Mouse (Mus musculus) C2C12 (cell line): ENCODE measurements around the gene Tiam1. TPM values are rescaled to one million over a fixed set of nuclear protein-coding genes. Genes with fewer than 3 reads are reported as not detected.

Source experiments
- H3K27me3 ChIP-seq: one replicate; pipeline ENCODE4 v1.6.1; 2011; ENCODE audit not compliant: control insufficient read depth, insufficient read depth, insufficient read length
- H3K36me3 ChIP-seq: one replicate; pipeline ENCODE4 v1.6.1; 2011; ENCODE audit not compliant: control insufficient read depth, insufficient read depth
- H3K4me3 ChIP-seq: one replicate; pipeline ENCODE4 v1.5.1; 2011; ENCODE audit warnings: mild to moderate bottlenecking, control low read depth; ENCODE audit not compliant: poor library complexity, insufficient read depth, severe bottlenecking
- H3K79me2 ChIP-seq: one replicate; pipeline ENCODE4 v1.6.1; 2011; ENCODE audit not compliant: control insufficient read depth, insufficient read depth
- H3K79me3 ChIP-seq: one replicate; pipeline ENCODE4 v1.6.1; 2011; ENCODE audit warnings: low read depth, control low read depth
- H3ac ChIP-seq: one replicate; pipeline ENCODE3; 2011; ENCODE audit warnings: low read depth; ENCODE audit not compliant: control insufficient read depth, insufficient read length
- CEBPB ChIP-seq: IDR thresholded peaks from one replicate; pipeline ENCODE4 v1.6.1; 2011; ENCODE audit warnings: low read depth, mild to moderate bottlenecking, control low read depth, moderate library complexity
- CTCF ChIP-seq: IDR thresholded peaks from one replicate; pipeline ENCODE4 v1.5.1; 2011; ENCODE audit not compliant: control insufficient read depth, insufficient read depth, insufficient read length
- FOSL1 ChIP-seq: IDR thresholded peaks from one replicate; pipeline ENCODE4 v1.8.0; 2011; ENCODE audit warnings: mild to moderate bottlenecking, low read length; ENCODE audit not compliant: poor library complexity, insufficient read depth, severe bottlenecking
- MAX ChIP-seq: IDR thresholded peaks from one replicate; pipeline ENCODE4 v1.6.1; 2011; ENCODE audit warnings: mild to moderate bottlenecking, control low read depth
- MYOD1 ChIP-seq: IDR thresholded peaks from one replicate; pipeline ENCODE4 v1.6.1; 2011; ENCODE audit warnings: low read depth; ENCODE audit not compliant: control insufficient read depth, insufficient read length
- MYOG ChIP-seq: IDR thresholded peaks from one replicate; pipeline ENCODE4 v1.6.1; 2011; ENCODE audit not compliant: control insufficient read depth, insufficient read length; ENCODE audit errors: extremely low read depth
- USF1 ChIP-seq: IDR thresholded peaks from one replicate; pipeline ENCODE4 v1.6.1; 2011; ENCODE audit warnings: low read depth, mild to moderate bottlenecking, control low read depth, moderate library complexity
- polyA plus RNA-seq: library from polyadenylated mRNA; unstranded; fragments of >200 nt; fragmentation: generic; extraction: Trizol; gene quantifications from one replicate; pipeline ENCODE4 v1.2.1, GENCODE M21; 2012; ENCODE audit warnings: missing spikeins

Tiam1 gene
- polyA plus RNA-seq, 1 experiment = 6.9 TPM

DNA sequence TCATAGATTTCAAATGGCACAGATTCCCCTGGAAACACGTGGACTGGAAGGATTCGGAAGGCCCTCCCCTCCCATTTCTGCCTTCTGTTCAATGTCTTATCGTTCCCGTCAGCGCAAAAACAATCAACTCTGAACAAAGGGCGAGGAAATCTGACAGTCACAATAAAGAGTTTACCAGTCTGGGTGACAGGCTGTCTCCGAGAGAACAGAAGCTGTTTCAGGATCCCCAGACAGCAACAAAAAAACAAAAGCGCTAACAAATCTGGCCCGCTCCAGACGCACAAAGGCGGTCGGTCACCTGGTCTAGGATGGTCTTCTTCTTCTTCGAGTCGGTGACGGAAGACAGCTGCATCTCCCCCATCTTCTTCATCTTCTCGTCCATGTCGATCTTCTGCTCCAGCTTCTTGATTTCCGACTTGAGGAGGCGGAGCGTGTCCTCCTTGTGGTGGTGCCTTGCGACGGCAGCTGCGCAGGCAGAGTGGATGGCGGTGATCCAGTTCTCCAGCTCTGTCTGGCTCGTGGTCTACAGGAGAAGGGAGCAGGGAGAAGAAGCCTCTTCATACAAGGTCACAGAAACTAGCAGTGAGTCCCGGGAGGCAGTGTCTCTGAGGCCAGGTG lies 276.2 kb downstream of the Tiam1 start:
- no peak overlapping the region for H3K4me3 ChIP-seq
- no peaks in the 10 kb centered on the region for H3K36me3 ChIP-seq
- H3K79me3 ChIP-seq = no peaks in the 10 kb centered on the region
- no peaks in the 10 kb centered on the region for H3K27me3 ChIP-seq
- no peaks in the 10 kb centered on the region for H3K79me2 ChIP-seq
- H3ac ChIP-seq = no peak overlapping the region
- TF ChIP-seq CTCF (no peak), MAX (no peak), MYOD1 (no peak), FOSL1 (no peak), USF1 (no peak), CEBPB (no peak), MYOG (no peak)

DNA sequence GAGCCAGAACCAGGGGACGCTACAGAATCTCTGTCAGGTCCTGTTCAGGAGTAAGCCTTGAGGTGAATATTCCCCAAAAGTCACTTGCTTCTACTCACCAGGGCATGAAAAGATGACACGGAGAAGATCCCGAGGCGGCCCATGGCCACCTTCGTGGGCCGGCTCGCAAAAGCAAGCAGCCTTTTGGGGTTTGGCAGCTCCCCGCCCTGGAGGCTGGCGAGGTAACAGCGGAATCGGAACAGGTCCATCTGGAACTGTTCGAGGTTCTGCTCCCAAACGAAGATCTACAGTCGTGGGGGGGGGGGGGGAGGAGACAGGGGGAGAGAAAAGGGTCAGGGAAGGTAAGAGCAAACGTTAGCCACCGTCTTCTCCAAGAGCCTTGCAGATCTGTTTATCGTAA lies 278.4 kb downstream of the Tiam1 start:
- Histone ChIP-seq H3K79me2 (no peaks in the 10 kb centered on the region), H3ac (no peak overlapping the region), H3K36me3 (no peaks in the 10 kb centered on the region), H3K79me3 (no peaks in the 10 kb centered on the region), H3K4me3 (no peak overlapping the region), H3K27me3 (no peaks in the 10 kb centered on the region)
- TF ChIP-seq CTCF (no peak), MYOG (no peak), FOSL1 (no peak), USF1 (no peak), MYOD1 (no peak), MAX (no peak), CEBPB (no peak)

DNA sequence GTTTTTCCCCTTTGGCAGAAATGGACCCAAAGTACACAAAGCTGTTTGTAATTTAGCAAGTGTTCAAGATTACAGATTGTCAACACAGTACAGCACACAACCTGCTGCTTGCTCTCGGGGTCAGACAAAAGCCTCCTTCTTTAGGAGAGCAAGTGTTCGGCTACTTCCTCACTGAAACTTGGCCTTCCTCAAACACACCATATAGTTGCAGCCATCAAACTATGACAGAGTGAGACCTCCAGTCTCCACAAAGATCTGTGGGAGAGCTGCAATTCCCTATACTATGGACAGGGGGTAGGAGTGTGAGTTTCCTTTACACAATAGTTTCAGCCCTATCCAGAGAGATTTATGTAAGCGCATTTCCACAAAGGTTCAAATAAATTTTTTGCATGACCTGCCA lies 278.9 kb downstream of the Tiam1 start:
- no peak overlapping the region for H3K4me3 ChIP-seq
- H3K36me3 ChIP-seq = no peaks in the 10 kb centered on the region
- H3K27me3 ChIP-seq = no peaks in the 10 kb centered on the region
- TF ChIP-seq MYOD1 (no peak), MYOG (no peak), FOSL1 (no peak), USF1 (no peak), CEBPB (no peak), CTCF (no peak), MAX (no peak)
- H3ac ChIP-seq = no peak overlapping the region
- H3K79me3 ChIP-seq = no peaks in the 10 kb centered on the region
- no peaks in the 10 kb centered on the region for H3K79me2 ChIP-seq

DNA sequence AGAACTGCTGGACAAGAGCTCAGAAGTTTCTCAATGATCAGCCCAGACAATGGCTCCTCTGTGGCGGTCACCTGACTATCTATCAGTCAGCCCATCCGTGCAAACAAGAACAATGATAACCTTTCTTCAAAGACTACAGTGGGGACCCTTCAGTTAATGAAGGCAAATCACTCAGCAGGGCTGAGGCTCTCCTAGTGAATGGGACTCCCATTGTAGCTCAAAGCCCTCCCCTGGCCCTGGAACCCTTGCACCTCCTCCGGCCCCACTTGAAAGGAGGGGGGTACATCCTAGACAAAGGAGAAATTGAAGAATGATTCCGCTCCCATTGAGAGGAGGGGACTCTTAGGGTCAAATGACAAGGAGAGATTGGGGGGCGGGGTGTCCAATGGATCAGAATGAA lies 280.3 kb downstream of the Tiam1 start:
- H3K36me3 ChIP-seq = no peaks in the 10 kb centered on the region

DNA sequence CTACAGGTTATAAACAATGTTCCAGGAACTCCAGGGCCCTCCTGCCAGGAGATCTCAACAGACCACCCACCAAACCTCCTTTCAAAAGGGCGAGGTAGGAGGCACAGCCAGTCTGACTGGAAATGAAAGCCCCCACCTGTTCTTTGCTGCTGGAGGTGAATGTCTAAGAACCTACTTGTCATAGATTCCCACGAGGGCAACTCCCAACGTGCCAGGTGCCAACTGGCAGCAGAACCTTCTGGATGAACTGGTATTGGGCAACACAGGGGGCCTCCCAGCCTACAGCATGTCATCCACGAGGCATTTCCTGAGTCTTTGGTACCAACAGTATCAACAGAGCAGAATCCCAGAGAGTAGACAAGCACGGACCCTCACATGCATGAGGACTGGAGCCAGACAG lies 282.0 kb downstream of the Tiam1 start:
- Histone ChIP-seq H3ac (no peak overlapping the region), H3K79me3 (no peaks in the 10 kb centered on the region), H3K4me3 (no peak overlapping the region), H3K27me3 (no peaks in the 10 kb centered on the region), H3K36me3 (no peaks in the 10 kb centered on the region), H3K79me2 (no peaks in the 10 kb centered on the region)
- TF ChIP-seq MYOG (no peak), MYOD1 (no peak), CEBPB (no peak), FOSL1 (no peak), MAX (no peak), CTCF (no peak), USF1 (no peak)

More for the DNA sequence above, 280.3 kb downstream of the Tiam1 start:
- H3K79me2 ChIP-seq = no peaks in the 10 kb centered on the region
- H3ac ChIP-seq = no peak overlapping the region
- TF ChIP-seq CTCF = no peak
- TF ChIP-seq MYOD1 = no peak
- no peak for TF ChIP-seq FOSL1
- no peak for TF ChIP-seq MYOG
- no peak for TF ChIP-seq CEBPB
- TF ChIP-seq MAX = no peak
- no peak for TF ChIP-seq USF1
- no peaks in the 10 kb centered on the region for H3K27me3 ChIP-seq
- no peak overlapping the region for H3K4me3 ChIP-seq
- H3K79me3 ChIP-seq = no peaks in the 10 kb centered on the region

DNA sequence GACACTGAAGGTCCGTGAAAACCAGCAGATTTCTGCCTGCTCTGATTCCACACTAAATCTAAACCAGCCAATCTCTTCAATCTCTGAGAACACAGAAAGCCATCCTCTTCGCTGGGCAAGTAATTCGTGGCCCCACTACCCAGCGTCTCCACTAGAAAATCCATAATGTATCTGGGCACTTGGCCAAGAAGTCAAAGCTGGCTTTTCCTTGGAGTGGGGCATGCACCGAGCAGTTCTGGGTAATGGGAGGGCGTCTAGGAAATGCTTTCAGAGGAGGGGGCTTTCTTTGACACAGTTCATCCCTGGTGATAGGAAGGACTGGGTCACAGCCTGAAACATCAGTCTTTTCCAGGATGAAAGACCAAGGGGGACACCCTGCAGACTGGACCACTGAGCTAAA lies 282.9 kb downstream of the Tiam1 start:
- Histone ChIP-seq H3ac (no peak overlapping the region), H3K36me3 (no peaks in the 10 kb centered on the region), H3K27me3 (no peaks in the 10 kb centered on the region), H3K79me2 (no peaks in the 10 kb centered on the region), H3K4me3 (no peak overlapping the region), H3K79me3 (no peaks in the 10 kb centered on the region)
- TF ChIP-seq MYOD1 = no peak
- no peak for TF ChIP-seq MAX
- no peak for TF ChIP-seq CTCF
- no peak for TF ChIP-seq MYOG
- TF ChIP-seq CEBPB = no peak
- no peak for TF ChIP-seq USF1
